Mouse (Mus musculus): ENCODE measurements around the gene Ppp4r4. TPM values are rescaled to one million over a fixed set of nuclear protein-coding genes. Genes with fewer than 3 reads are reported as not detected.
"Not testable (repeated sequence)": the region's sequence is repeated elsewhere in the genome, so short reads cannot be mapped to it uniquely, and the experiment has no call there.

The Ppp4r4 gene
- polyA plus RNA-seq (2016; fragmentation: Nextera tagmentation; extraction: Ambion mirVana) = 0.17 and 1.6 TPM in 2 replicates

- Histone ChIP-seq H3K4me3 (peak within 1 kb of the TSS; percentile 74), H3K36me3 (no peaks in the 10 kb centered on the region), H3K27me3 (ENCODE audit: insufficient read depth, poor library complexity, severe bottlenecking) (peaks cover 23% of the 10 kb centered on the region), H3K27ac (peak within 1 kb of the TSS; percentile 76), H3K4me1 (peaks cover 8% of the 10 kb centered on the region), H3K9me3 (no peaks in the 10 kb centered on the region)
- peak; percentile 96 for DNase-seq (ENCODE audit: low spot score)
- WGBS = under 1% methylated on average over 74 of the region's 74 CpGs
Measured at GRCm38 (mm10) chr12:103532020-103532648, at the start of gene Ppp4r4. Gene Ppp4r4, plus strand, starts transcription at chr12:103532283.

GRCm38 (mm10) chr12:103482781-103483180 lies 49.3 kb upstream of the Ppp4r4 start:
- Histone ChIP-seq H3K36me3 (no peaks in the 10 kb centered on the region), H3K4me1 (no peaks in the 10 kb centered on the region), H3K27ac (no peak overlapping the region), H3K9me3 (no peaks in the 10 kb centered on the region), H3K4me3 (no peak overlapping the region), H3K27me3 (ENCODE audit: insufficient read depth, poor library complexity, severe bottlenecking) (no peaks in the 10 kb centered on the region)
- WGBS = 68% methylated on average over 2 of the region's 2 CpGs
- DNase-seq (ENCODE audit: low spot score) = no peak

- 63% methylated on average over 9 of the region's 9 CpGs for WGBS
- not testable (repeated sequence) for H3K4me1 ChIP-seq, H3K4me3 ChIP-seq
Measured at GRCm38 (mm10) chr12:103484200-103484972, 47.7 kb upstream of the Ppp4r4 start.

GRCm38 (mm10) chr12:103486726-103487125 lies 45.4 kb upstream of the Ppp4r4 start:
- no peak overlapping the region for H3K27ac ChIP-seq
- no peaks in the 10 kb centered on the region for H3K27me3 ChIP-seq (ENCODE audit: insufficient read depth, poor library complexity, severe bottlenecking)
- no peaks in the 10 kb centered on the region for H3K36me3 ChIP-seq
- 85% methylated on average over 1 of the region's 1 CpGs for WGBS
- H3K4me3 ChIP-seq = no peak overlapping the region
- no peaks in the 10 kb centered on the region for H3K4me1 ChIP-seq
- no peak for DNase-seq (ENCODE audit: low spot score)
- no peaks in the 10 kb centered on the region for H3K9me3 ChIP-seq

More at GRCm38 (mm10) chr12:103484200-103484972, 47.7 kb upstream of the Ppp4r4 start:
- not testable (repeated sequence) for H3K36me3 ChIP-seq; DNase-seq (ENCODE audit: low spot score); H3K9me3 ChIP-seq; H3K27ac ChIP-seq; H3K27me3 ChIP-seq (ENCODE audit: insufficient read depth, poor library complexity, severe bottlenecking)

GRCm38 (mm10) chr12:103487276-103487675 lies 44.8 kb upstream of the Ppp4r4 start:
- Histone ChIP-seq H3K27me3 (ENCODE audit: insufficient read depth, poor library complexity, severe bottlenecking) (no peaks in the 10 kb centered on the region), H3K36me3 (no peaks in the 10 kb centered on the region), H3K4me1 (no peaks in the 10 kb centered on the region), H3K9me3 (no peaks in the 10 kb centered on the region), H3K4me3 (no peak overlapping the region), H3K27ac (no peak overlapping the region)
- WGBS = 48% methylated on average over 4 of the region's 4 CpGs
- DNase-seq (ENCODE audit: low spot score) = no peak

GRCm38 (mm10) chr12:103487750-103488149 lies 44.3 kb upstream of the Ppp4r4 start:
- Histone ChIP-seq H3K4me1 (no peaks in the 10 kb centered on the region), H3K36me3 (no peaks in the 10 kb centered on the region), H3K4me3 (no peak overlapping the region), H3K9me3 (no peaks in the 10 kb centered on the region), H3K27me3 (ENCODE audit: insufficient read depth, poor library complexity, severe bottlenecking) (no peaks in the 10 kb centered on the region), H3K27ac (no peak overlapping the region)
- WGBS = 64% methylated on average over 2 of the region's 2 CpGs
- DNase-seq (ENCODE audit: low spot score) = no peak

- no peak overlapping the region for H3K4me3 ChIP-seq
- no peak overlapping the region for H3K27ac ChIP-seq
- no peak for DNase-seq (ENCODE audit: low spot score)
- no peaks in the 10 kb centered on the region for H3K9me3 ChIP-seq
- no peaks in the 10 kb centered on the region for H3K4me1 ChIP-seq
- H3K36me3 ChIP-seq = no peaks in the 10 kb centered on the region
- WGBS = 69% methylated on average over 3 of the region's 3 CpGs
- no peaks in the 10 kb centered on the region for H3K27me3 ChIP-seq (ENCODE audit: insufficient read depth, poor library complexity, severe bottlenecking)
Measured at GRCm38 (mm10) chr12:103491091-103491730, 40.9 kb upstream of the Ppp4r4 start.

- no peaks in the 10 kb centered on the region for H3K27me3 ChIP-seq (ENCODE audit: insufficient read depth, poor library complexity, severe bottlenecking)
- no peak overlapping the region for H3K4me3 ChIP-seq
- peak; percentile 81 for DNase-seq (ENCODE audit: low spot score)
- H3K4me1 ChIP-seq = no peaks in the 10 kb centered on the region
- no peak overlapping the region for H3K27ac ChIP-seq
- WGBS = 34% methylated on average over 5 of the region's 5 CpGs
- H3K36me3 ChIP-seq = no peaks in the 10 kb centered on the region
- H3K9me3 ChIP-seq = no peaks in the 10 kb centered on the region
Measured at GRCm38 (mm10) chr12:103492767-103493166, 39.3 kb upstream of the Ppp4r4 start.

GRCm38 (mm10) chr12:103494486-103494885 lies 37.6 kb upstream of the Ppp4r4 start:
- Histone ChIP-seq H3K4me1 (no peaks in the 10 kb centered on the region), H3K27ac (no peak overlapping the region), H3K4me3 (no peak overlapping the region), H3K36me3 (no peaks in the 10 kb centered on the region), H3K9me3 (no peaks in the 10 kb centered on the region), H3K27me3 (ENCODE audit: insufficient read depth, poor library complexity, severe bottlenecking) (no peaks in the 10 kb centered on the region)
- no peak for DNase-seq (ENCODE audit: low spot score)
- WGBS = 29% methylated on average over 6 of the region's 6 CpGs

GRCm38 (mm10) chr12:103498768-103499167 lies 33.3 kb upstream of the Ppp4r4 start:
- Histone ChIP-seq H3K4me3 (no peak overlapping the region), H3K27me3 (ENCODE audit: insufficient read depth, poor library complexity, severe bottlenecking) (no peaks in the 10 kb centered on the region), H3K4me1 (no peaks in the 10 kb centered on the region), H3K9me3 (no peaks in the 10 kb centered on the region), H3K27ac (no peak overlapping the region), H3K36me3 (no peaks in the 10 kb centered on the region)
- WGBS = 60% methylated on average over 5 of the region's 5 CpGs
- DNase-seq (ENCODE audit: low spot score) = no peak

- no peak for DNase-seq (ENCODE audit: low spot score)
- Histone ChIP-seq H3K27ac (no peak overlapping the region), H3K4me3 (no peak overlapping the region), H3K36me3 (no peaks in the 10 kb centered on the region), H3K9me3 (no peaks in the 10 kb centered on the region), H3K4me1 (no peaks in the 10 kb centered on the region), H3K27me3 (ENCODE audit: insufficient read depth, poor library complexity, severe bottlenecking) (no peaks in the 10 kb centered on the region)
- WGBS = 76% methylated on average over 2 of the region's 2 CpGs
Measured at GRCm38 (mm10) chr12:103499261-103499660, 32.8 kb upstream of the Ppp4r4 start.

- Histone ChIP-seq H3K27me3 (ENCODE audit: insufficient read depth, poor library complexity, severe bottlenecking) (no peaks in the 10 kb centered on the region), H3K9me3 (no peaks in the 10 kb centered on the region), H3K4me3 (no peak overlapping the region), H3K4me1 (no peaks in the 10 kb centered on the region), H3K36me3 (no peaks in the 10 kb centered on the region), H3K27ac (no peak overlapping the region)
- no peak for DNase-seq (ENCODE audit: low spot score)
- 68% methylated on average over 3 of the region's 3 CpGs for WGBS
Measured at GRCm38 (mm10) chr12:103503300-103503699, 28.8 kb upstream of the Ppp4r4 start.

GRCm38 (mm10) chr12:103504402-103504801 lies 27.7 kb upstream of the Ppp4r4 start:
- no peaks in the 10 kb centered on the region for H3K36me3 ChIP-seq
- no peak for DNase-seq (ENCODE audit: low spot score)
- no peaks in the 10 kb centered on the region for H3K4me1 ChIP-seq
- H3K4me3 ChIP-seq = no peak overlapping the region
- H3K9me3 ChIP-seq = no peaks in the 10 kb centered on the region
- no peak overlapping the region for H3K27ac ChIP-seq
- no peaks in the 10 kb centered on the region for H3K27me3 ChIP-seq (ENCODE audit: insufficient read depth, poor library complexity, severe bottlenecking)
- 82% methylated on average over 3 of the region's 3 CpGs for WGBS
